Mouse (Mus musculus): Measurements from ENCODE around the gene Nhej1. TPM values are rescaled to one million over a fixed set of nuclear protein-coding genes. Genes with fewer than 3 reads are reported as not detected.
A peak's percentile ranks its signal among the peaks of the same experiment; 100 is the strongest.

Nhej1 gene
- polyA plus RNA-seq, 1 experiment from 2014 or later, result 8.2 TPM

DNA sequence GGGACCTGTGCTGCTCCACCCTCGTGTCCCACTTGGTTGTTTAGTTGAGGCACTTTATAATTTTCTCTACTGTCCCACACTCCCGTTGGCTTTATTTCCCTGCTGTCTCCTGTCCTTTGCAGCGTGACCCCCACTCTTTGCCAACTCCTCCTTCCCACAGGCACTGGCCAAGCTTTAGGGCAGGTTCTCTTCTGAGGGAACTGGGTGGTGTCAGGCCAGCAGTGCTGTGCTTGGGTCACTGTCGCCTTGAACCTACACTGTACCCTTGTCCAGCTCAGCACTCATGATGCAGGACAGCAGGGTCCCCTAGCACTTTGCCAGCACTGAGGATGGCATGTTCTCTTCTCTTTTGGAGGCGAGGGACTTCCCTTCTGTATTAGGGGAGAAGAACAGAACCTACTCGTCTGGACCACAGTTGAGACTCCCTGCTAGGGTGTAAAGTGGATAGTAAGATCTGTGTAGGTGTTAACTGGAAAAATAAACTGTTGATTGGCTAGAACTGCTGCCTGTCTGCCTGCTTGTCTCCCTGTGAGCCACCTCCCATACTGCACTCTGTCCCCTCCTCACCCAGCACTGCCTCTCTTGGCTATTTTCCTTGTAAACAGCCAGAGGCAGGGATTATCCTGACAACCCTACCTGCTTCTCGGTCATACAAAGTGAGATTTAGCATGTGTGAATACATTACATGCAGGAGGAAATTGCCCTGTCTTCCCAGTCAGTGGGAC, 22.6 kb upstream of the Nhej1 start:
- Histone ChIP-seq H3K4me2 (ENCODE audit: low read length) (no peak overlapping the region), H3K36me3 (ENCODE audit: control insufficient read depth, insufficient read depth) (peaks cover 27% of the 10 kb centered on the region), H3K9ac (replicated peaks; ENCODE audit: low read depth, low read length) (no peak overlapping the region), H3K4me3 (replicated peaks; ENCODE audit: low read length) (no peak overlapping the region), H3K27ac (ENCODE audit: low read length) (no peak overlapping the region), H3K9me3 (ENCODE audit: control insufficient read depth, low read length) (no peaks in the 10 kb centered on the region), H3K27me3 (replicated peaks; ENCODE audit: control insufficient read depth, insufficient read depth, low read length) (no peaks in the 10 kb centered on the region), H3K4me1 (replicated peaks; ENCODE audit: control insufficient read depth, insufficient read depth, low read length) (peaks cover 10% of the 10 kb centered on the region)
- no peak for ATAC-seq
- 86% methylated on average over 7 of the region's 7 CpGs for WGBS

DNA sequence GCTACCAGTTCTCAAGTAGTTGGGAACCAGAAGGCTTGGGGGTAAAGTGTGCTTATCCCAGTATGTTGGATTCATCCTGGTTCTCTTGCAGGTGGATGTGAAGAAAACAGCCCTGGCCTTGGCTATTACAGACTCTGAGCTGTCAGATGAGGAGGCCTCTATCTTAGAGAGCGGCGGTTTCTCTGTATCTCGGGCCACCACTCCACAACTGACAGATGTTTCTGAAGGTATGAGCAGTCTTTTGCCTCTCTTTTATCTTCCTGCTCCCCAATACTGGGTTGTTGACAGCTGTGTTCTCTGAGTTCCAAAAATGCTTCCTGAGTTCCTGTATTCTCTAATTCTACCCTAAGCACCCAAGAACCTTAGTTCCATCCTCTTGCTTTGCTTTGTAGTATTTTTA, 20.6 kb upstream of the Nhej1 start:
- ATAC-seq, result no peak
- Histone ChIP-seq H3K9me3 (ENCODE audit: control insufficient read depth, low read length) (no peaks in the 10 kb centered on the region), H3K27me3 (replicated peaks; ENCODE audit: control insufficient read depth, insufficient read depth, low read length) (no peaks in the 10 kb centered on the region), H3K9ac (replicated peaks; ENCODE audit: low read depth, low read length) (no peak overlapping the region), H3K4me1 (replicated peaks; ENCODE audit: control insufficient read depth, insufficient read depth, low read length) (peaks cover 16% of the 10 kb centered on the region), H3K36me3 (ENCODE audit: control insufficient read depth, insufficient read depth) (peaks cover 27% of the 10 kb centered on the region), H3K4me3 (replicated peaks; ENCODE audit: low read length) (no peak overlapping the region), H3K27ac (ENCODE audit: low read length) (no peak overlapping the region), H3K4me2 (ENCODE audit: low read length) (no peak overlapping the region)
- 87% methylated on average over 3 of the region's 3 CpGs for WGBS

DNA sequence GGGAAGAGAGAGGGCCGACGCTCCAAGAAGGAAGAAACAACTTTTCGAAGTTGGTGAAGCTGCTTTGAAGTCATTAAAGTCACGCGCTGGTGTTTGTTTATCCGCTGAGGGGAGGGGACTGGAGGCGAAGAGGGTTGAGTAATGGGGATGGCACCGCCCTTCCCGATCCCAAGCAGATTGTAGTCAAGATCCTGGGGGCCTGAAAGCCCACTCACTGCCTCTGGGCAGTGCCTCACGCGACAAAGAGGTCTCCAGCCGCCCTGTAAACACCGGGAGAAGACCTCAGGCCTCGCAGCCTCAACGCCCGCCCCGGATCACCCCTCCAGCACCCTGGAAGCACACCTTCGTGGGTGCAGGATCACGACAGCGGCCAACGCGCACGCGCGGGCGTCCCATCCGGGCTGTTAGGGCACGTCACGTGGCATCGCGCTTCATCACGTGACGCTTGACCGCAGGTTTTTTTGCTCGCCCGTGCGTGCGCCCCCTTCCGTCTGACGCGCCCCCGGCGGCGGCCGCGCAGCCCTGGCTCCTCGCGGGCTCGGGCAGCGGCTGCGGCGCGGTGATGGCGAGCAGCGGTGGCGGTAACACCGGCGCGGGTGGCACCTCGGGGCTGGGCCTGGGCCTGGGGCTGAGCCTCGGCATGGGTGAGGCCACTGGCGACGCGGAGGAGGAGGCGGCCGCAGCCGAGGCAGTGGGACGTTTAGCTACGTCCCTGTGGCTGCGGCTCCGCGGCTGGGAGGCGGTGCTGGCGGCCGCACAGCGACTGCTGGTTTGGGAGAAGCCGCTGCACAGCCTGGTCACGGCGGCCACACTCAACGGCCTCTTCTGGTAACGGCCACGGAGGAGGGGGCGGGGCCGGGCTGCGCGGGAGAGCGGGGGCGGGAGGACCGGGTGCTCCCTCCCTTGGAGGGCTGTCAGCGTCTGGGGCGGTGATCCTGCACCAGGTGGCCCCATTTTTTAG, 17.6 kb upstream of the Nhej1 start, which contains the start of the genes Cnppd1 and Retreg2:
Gene Cnppd1 (minus strand): TSS at position 411 of the 961 bp plus-strand sequence.
Gene Retreg2 (plus strand): TSS at position 478 of the 961 bp plus-strand sequence.
- peak within 1 kb of the TSS; percentile 96 for H3K27ac ChIP-seq (ENCODE audit: low read length)
- WGBS, result under 1% methylated on average over 89 of the region's 91 CpGs
- peak within 1 kb of the TSS; percentile 89 for H3K4me2 ChIP-seq (ENCODE audit: low read length)
- H3K9ac ChIP-seq (replicated peaks; ENCODE audit: low read depth, low read length), result peak within 1 kb of the TSS; percentile 96
- H3K4me3 ChIP-seq (replicated peaks; ENCODE audit: low read length), result peak within 1 kb of the TSS; percentile 92
- no peaks in the 10 kb centered on the region for H3K27me3 ChIP-seq (replicated peaks; ENCODE audit: control insufficient read depth, insufficient read depth, low read length)
- ATAC-seq, result peak; percentile 90
- H3K36me3 ChIP-seq (ENCODE audit: control insufficient read depth, insufficient read depth), result peaks cover 20% of the 10 kb centered on the region
- H3K9me3 ChIP-seq (ENCODE audit: control insufficient read depth, low read length), result no peaks in the 10 kb centered on the region
- peaks cover 23% of the 10 kb centered on the region for H3K4me1 ChIP-seq (replicated peaks; ENCODE audit: control insufficient read depth, insufficient read depth, low read length)

DNA sequence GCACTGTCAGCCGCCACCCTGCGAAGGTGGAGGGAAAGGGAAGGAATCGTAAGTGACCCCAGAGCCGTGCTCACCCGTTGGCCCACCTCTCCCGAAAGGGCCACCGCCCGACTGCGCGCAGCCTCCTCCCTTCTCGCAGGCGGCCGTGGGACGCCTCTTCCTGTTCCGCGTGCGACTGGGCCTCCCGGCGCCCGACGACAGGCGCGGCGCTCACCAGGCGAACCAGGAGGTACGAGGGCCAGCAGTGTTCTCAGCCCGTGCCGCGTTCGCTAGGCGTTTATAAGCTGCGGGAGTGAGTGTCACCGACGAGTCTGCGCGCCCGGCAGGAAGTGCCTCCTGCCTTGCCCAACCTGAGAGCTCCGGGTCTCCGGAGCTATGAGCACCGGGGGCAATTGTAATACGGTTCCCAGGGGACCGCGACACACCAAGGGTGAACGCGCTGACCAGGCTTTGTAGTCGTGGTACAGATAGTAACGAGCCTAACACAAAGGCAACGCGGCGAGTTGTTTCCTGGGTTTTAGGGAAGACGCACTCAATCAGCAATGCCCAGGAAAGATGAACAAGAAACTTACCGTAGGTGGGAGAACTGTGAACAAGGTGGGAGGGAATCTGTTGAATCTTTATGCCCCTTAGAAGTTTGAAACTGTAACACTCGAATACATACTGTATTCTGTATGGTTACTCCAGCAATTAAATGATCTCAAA, 16.6 kb upstream of the Nhej1 start:
- peak overlapping the region; percentile 96 for H3K9ac ChIP-seq (replicated peaks; ENCODE audit: low read depth, low read length)
- H3K27me3 ChIP-seq (replicated peaks; ENCODE audit: control insufficient read depth, insufficient read depth, low read length), result no peaks in the 10 kb centered on the region
- under 1% methylated on average over 52 of the region's 53 CpGs for WGBS
- peak; percentile 12; the same call in 1 of the 2 replicates for ATAC-seq
- peak overlapping the region; percentile 92 for H3K4me3 ChIP-seq (replicated peaks; ENCODE audit: low read length)
- H3K9me3 ChIP-seq (ENCODE audit: control insufficient read depth, low read length), result no peaks in the 10 kb centered on the region
- peaks cover 14% of the 10 kb centered on the region for H3K36me3 ChIP-seq (ENCODE audit: control insufficient read depth, insufficient read depth)
- H3K4me2 ChIP-seq (ENCODE audit: low read length), result peak overlapping the region; percentile 89
- H3K4me1 ChIP-seq (replicated peaks; ENCODE audit: control insufficient read depth, insufficient read depth, low read length), result peaks cover 23% of the 10 kb centered on the region
- H3K27ac ChIP-seq (ENCODE audit: low read length), result peak overlapping the region; percentile 19

DNA sequence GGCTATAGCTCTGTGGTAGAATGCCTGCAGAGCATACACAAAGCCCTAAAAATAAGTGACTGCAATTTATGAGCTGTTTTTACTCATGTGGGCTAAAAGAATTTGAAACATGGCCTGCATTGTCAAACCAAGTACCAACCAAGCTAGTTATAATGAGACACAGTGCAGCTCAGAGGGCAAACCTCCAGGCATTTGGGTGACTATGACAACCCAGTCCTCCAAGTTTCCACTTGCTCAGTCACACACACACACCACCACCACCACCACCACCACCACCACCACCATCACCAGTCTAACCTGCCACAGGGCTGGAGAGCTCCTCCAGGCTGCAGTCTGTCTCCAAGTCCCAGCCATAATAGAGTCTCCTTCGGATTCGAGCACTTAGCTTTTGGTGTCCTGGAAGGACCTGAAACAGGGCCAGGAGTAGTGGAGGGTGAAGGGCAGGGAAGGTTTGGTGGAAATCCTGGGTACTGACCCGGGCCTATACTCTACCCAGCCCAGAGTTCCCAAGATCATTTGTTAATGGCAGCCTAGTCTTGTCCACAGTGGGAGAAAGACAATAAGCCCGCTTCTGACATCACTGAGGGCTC, 15.7 kb upstream of the Nhej1 start:
- Histone ChIP-seq H3K36me3 (ENCODE audit: control insufficient read depth, insufficient read depth) (peaks cover 18% of the 10 kb centered on the region), H3K4me1 (replicated peaks; ENCODE audit: control insufficient read depth, insufficient read depth, low read length) (peaks cover 23% of the 10 kb centered on the region), H3K9ac (replicated peaks; ENCODE audit: low read depth, low read length) (peak overlapping the region; percentile 96), H3K4me2 (ENCODE audit: low read length) (peak overlapping the region; percentile 89), H3K27me3 (replicated peaks; ENCODE audit: control insufficient read depth, insufficient read depth, low read length) (no peaks in the 10 kb centered on the region), H3K4me3 (replicated peaks; ENCODE audit: low read length) (peak overlapping the region; percentile 92), H3K27ac (ENCODE audit: low read length) (no peak overlapping the region), H3K9me3 (ENCODE audit: control insufficient read depth, low read length) (no peaks in the 10 kb centered on the region)
- 62% methylated on average over 4 of the region's 4 CpGs for WGBS
- ATAC-seq, result no peak

DNA sequence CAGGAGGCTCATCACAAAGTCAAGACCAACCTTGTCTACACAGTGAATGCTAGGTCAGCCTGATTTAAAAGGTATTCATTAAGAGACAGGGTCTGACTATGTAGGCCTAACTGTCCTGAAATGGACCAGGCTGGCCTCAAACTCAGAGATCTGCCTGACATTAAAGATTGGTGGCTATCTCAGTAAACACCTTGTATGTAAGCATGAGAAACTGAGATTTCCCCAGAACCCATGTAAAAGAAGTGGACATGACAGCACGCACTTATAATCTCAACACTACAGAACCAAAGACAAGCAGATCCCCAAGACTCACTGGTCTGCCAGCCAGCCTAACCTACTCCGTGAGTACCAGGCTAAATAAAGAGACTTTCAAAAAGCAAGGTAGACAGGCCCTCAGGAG, 13.4 kb upstream of the Nhej1 start:
- Histone ChIP-seq H3K27me3 (replicated peaks; ENCODE audit: control insufficient read depth, insufficient read depth, low read length) (no peaks in the 10 kb centered on the region), H3K27ac (ENCODE audit: low read length) (no peak overlapping the region), H3K9ac (replicated peaks; ENCODE audit: low read depth, low read length) (no peak overlapping the region), H3K4me1 (replicated peaks; ENCODE audit: control insufficient read depth, insufficient read depth, low read length) (peaks cover 13% of the 10 kb centered on the region), H3K9me3 (ENCODE audit: control insufficient read depth, low read length) (no peaks in the 10 kb centered on the region), H3K4me2 (ENCODE audit: low read length) (no peak overlapping the region), H3K4me3 (replicated peaks; ENCODE audit: low read length) (no peak overlapping the region), H3K36me3 (ENCODE audit: control insufficient read depth, insufficient read depth) (peaks cover 13% of the 10 kb centered on the region; the same call in 1 of the 2 replicates)
- ATAC-seq, result no peak
- WGBS, result 93% methylated on average over 2 of the region's 2 CpGs

DNA sequence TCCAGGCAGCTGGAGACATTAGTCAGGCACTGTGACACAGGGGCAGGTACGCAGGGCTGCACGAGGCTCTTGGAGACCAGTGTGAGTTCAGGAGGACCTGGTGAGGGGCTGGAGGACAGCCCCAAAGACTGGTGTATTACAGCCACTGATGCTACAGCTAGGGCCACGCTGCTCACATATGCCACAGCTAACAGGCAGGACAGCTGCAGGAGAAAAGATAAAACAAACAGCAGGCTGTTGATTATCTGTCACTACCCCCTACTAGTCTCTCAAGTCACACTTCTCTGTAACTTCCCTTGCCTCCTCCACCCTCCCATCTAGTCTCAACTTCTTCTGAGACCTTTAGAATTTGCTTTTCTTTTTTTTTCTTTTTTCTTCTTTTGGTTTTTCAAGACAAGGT, 11.7 kb upstream of the Nhej1 start:
- H3K4me1 ChIP-seq (replicated peaks; ENCODE audit: control insufficient read depth, insufficient read depth, low read length), result peaks cover 13% of the 10 kb centered on the region
- no peak overlapping the region for H3K4me3 ChIP-seq (replicated peaks; ENCODE audit: low read length)
- ATAC-seq, result no peak
- no peaks in the 10 kb centered on the region for H3K27me3 ChIP-seq (replicated peaks; ENCODE audit: control insufficient read depth, insufficient read depth, low read length)
- no peaks in the 10 kb centered on the region for H3K9me3 ChIP-seq (ENCODE audit: control insufficient read depth, low read length)
- WGBS, result 78% methylated on average over 3 of the region's 3 CpGs
- peaks cover 13% of the 10 kb centered on the region; the same call in 1 of the 2 replicates for H3K36me3 ChIP-seq (ENCODE audit: control insufficient read depth, insufficient read depth)
- H3K4me2 ChIP-seq (ENCODE audit: low read length), result no peak overlapping the region
- no peak overlapping the region for H3K27ac ChIP-seq (ENCODE audit: low read length)
- H3K9ac ChIP-seq (replicated peaks; ENCODE audit: low read depth, low read length), result no peak overlapping the region

DNA sequence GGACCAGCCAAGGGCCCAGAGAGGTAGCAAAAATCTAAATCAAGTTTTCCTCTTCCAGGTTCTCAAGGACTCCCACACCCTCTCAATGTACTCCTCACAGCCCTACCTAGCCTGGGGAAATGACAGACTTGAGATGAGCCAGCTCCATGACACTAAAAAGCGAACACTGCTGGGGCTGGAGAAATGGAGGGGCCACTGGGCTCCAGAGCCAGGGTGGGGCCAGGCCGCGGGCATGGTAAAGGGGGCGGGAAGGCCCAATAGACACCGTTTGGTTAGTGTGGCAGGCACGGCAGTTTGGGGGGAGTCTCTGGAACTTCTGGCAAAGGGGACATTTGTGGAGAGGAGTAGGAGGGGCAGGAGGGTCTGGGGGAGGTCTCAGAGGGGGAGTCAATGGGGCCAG, 11.3 kb upstream of the Nhej1 start:
- Histone ChIP-seq H3K27me3 (replicated peaks; ENCODE audit: control insufficient read depth, insufficient read depth, low read length) (no peaks in the 10 kb centered on the region), H3K27ac (ENCODE audit: low read length) (no peak overlapping the region), H3K36me3 (ENCODE audit: control insufficient read depth, insufficient read depth) (peaks cover 13% of the 10 kb centered on the region; the same call in 1 of the 2 replicates), H3K9ac (replicated peaks; ENCODE audit: low read depth, low read length) (no peak overlapping the region), H3K4me3 (replicated peaks; ENCODE audit: low read length) (no peak overlapping the region), H3K4me1 (replicated peaks; ENCODE audit: control insufficient read depth, insufficient read depth, low read length) (peaks cover 13% of the 10 kb centered on the region), H3K9me3 (ENCODE audit: control insufficient read depth, low read length) (no peaks in the 10 kb centered on the region), H3K4me2 (ENCODE audit: low read length) (no peak overlapping the region)
- 94% methylated on average over 6 of the region's 6 CpGs for WGBS
- ATAC-seq, result no peak
